Mouse (Mus musculus): ENCODE results near the gene Bpifa5.

The Bpifa5 gene

GRCm38 (mm10) chr2:154206908-154207307, 44.5 kb downstream of the Bpifa5 start:
- DNase-seq (ENCODE audit: low spot score in 2 of 2): no peak

GRCm38 (mm10) chr2:154209112-154209511, 46.7 kb downstream of the Bpifa5 start:
- no peak for DNase-seq (ENCODE audit: low spot score in 2 of 2)

- DNase-seq (ENCODE audit: low spot score in 2 of 2): no peak
Observed at GRCm38 (mm10) chr2:154211121-154211520, 48.7 kb downstream of the Bpifa5 start.

GRCm38 (mm10) chr2:154211881-154212280, 49.5 kb downstream of the Bpifa5 start:
- DNase-seq (ENCODE audit: low spot score in 2 of 2): peak; percentile 39 to 54

- peak in 1 of 2 experiments; percentile 51 for DNase-seq (ENCODE audit: low spot score in 2 of 2)
Observed at GRCm38 (mm10) chr2:154215191-154215590, 52.8 kb downstream of the Bpifa5 start.
